Mouse (Mus musculus): ENCODE measurements around the gene Fev. TPM values are rescaled to one million over a fixed set of nuclear protein-coding genes. Genes with fewer than 3 reads are reported as not detected.

Fev gene
- polyA plus RNA-seq, 1 experiment from 2014 or later: 0.24 TPM

DNA sequence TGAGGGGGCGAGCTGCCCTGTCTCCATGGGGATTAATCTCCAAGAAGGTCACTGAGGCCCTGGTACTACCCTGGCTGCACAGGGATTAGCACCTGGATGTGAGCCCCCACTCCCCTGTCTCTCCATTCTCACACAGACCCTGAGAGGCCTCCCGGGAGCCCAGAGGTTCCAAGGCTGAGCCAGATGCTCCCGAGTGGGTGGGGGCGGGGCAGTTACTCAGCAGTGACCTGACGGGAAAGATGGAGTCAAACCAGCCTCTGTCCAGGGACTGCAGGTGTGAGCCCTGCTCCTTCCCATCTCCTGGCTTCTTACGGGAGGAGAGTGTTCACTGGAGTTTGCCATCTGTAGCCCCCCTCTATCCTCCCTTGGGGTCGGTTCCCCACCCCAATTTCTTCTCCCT, 12.8 kb upstream of the Fev start:
- Histone ChIP-seq H3K9me3 (ENCODE audit: low read length) (no peaks in the 10 kb centered on the region), H3K36me3 (ENCODE audit: insufficient read depth, low read length) (no peaks in the 10 kb centered on the region), H3K4me2 (replicated peaks; ENCODE audit: low read depth, low read length) (no peak overlapping the region), H3K27ac (ENCODE audit: low read length) (no peak overlapping the region), H3K4me3 (ENCODE audit: low read length) (no peak overlapping the region), H3K4me1 (ENCODE audit: insufficient read depth, low read length) (peaks cover 9% of the 10 kb centered on the region), H3K27me3 (ENCODE audit: insufficient read depth, low read length) (peaks cover 96% of the 10 kb centered on the region), H3K9ac (replicated peaks; ENCODE audit: low read length) (no peak overlapping the region)
- WGBS: under 1% methylated on average over 7 of the region's 7 CpGs
- ATAC-seq (ENCODE audit: low FRiP score, low TSS enrichment): no peak

DNA sequence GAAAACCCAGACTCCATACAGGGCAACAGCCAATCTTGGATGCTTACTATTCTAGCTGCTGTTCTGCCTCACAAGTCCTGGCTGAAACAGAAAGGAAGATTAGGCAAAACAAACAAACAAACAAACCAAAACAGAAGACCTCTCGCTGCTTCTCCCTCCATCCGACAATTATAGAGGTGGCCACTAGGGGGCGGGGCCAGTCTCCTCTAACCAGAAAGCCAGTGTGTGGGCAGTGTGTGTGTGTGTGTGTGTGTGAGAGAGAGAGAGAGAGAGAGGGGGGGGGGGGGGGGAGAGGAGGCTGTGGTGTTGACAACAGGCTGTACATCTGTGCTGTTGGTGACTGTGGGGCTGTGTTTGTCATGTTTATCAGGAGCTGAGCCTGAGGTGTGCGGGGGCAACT, 9.7 kb upstream of the Fev start:
- ATAC-seq (ENCODE audit: low FRiP score, low TSS enrichment): no peak
- peaks cover 96% of the 10 kb centered on the region for H3K27me3 ChIP-seq (ENCODE audit: insufficient read depth, low read length)

DNA sequence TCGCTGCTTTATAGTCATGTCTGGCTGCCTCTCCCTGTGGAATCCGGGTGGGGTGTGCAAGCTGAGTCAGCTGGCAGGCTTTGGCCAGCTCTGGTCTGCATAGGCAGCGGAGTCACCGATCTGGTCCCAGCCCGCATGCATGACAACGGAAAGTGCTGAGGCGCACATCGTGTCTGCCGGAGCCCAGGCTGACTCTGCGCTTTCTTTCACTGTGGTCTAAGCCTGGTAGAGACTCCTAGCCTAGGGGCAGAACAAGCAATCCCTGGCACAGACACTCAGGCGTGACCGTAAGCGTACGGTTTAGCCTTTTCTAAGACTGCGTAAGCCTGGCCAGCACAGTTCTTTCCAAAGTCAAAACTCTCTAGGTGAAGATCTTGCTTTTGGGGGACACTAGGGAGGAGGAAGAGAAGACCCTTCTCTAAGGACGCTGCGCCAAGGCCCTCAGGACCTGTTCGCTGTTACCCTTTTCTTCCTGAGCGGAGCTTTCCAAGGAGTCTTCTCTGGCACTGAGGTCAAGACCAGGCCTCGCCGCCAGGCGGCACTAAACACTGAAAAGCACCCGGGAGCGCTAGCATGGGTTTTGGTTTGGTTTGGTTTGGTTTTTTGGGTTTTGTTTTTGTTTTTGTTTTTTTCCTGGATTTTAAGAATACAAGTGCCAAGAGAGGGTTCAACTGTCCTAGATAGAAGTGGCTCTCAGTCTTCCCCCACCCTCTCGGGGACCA, 8.1 kb upstream of the Fev start, which contains the start of gene Cryba2:
Cryba2 (minus strand) TSS at position 10 of the 722 bp plus-strand sequence.
- Histone ChIP-seq H3K27me3 (ENCODE audit: insufficient read depth, low read length) (peaks cover 90% of the 10 kb centered on the region), H3K9ac (replicated peaks; ENCODE audit: low read length) (no peak within 1 kb of the TSS), H3K4me2 (replicated peaks; ENCODE audit: low read depth, low read length) (no peak within 1 kb of the TSS; the same call in 1 of the 2 replicates), H3K4me3 (ENCODE audit: low read length) (no peak within 1 kb of the TSS; the same call in 1 of the 2 replicates), H3K4me1 (ENCODE audit: insufficient read depth, low read length) (peaks cover 5% of the 10 kb centered on the region; the same call in 1 of the 2 replicates), H3K27ac (ENCODE audit: low read length) (no peak within 1 kb of the TSS), H3K36me3 (ENCODE audit: insufficient read depth, low read length) (no peaks in the 10 kb centered on the region), H3K9me3 (ENCODE audit: low read length) (no peaks in the 10 kb centered on the region)
- WGBS: 3% methylated on average over 25 of the region's 25 CpGs
- no peak for ATAC-seq (ENCODE audit: low FRiP score, low TSS enrichment)

More for the DNA sequence above, 9.7 kb upstream of the Fev start:
- Histone ChIP-seq H3K9me3 (ENCODE audit: low read length) (no peaks in the 10 kb centered on the region), H3K4me2 (replicated peaks; ENCODE audit: low read depth, low read length) (no peak overlapping the region), H3K36me3 (ENCODE audit: insufficient read depth, low read length) (no peaks in the 10 kb centered on the region), H3K27ac (ENCODE audit: low read length) (no peak overlapping the region), H3K9ac (replicated peaks; ENCODE audit: low read length) (no peak overlapping the region), H3K4me3 (ENCODE audit: low read length) (no peak overlapping the region), H3K4me1 (ENCODE audit: insufficient read depth, low read length) (peaks cover 5% of the 10 kb centered on the region; the same call in 1 of the 2 replicates)
- 17% methylated on average over 4 of the region's 4 CpGs for WGBS

- no peak overlapping the region; the same call in 1 of the 2 replicates for H3K4me3 ChIP-seq (ENCODE audit: low read length)
- H3K27ac ChIP-seq (ENCODE audit: low read length): no peak overlapping the region
- H3K27me3 ChIP-seq (ENCODE audit: insufficient read depth, low read length): peaks cover 88% of the 10 kb centered on the region
- H3K9ac ChIP-seq (replicated peaks; ENCODE audit: low read length): no peak overlapping the region
- 1% methylated on average over 39 of the region's 39 CpGs for WGBS
- ATAC-seq (ENCODE audit: low FRiP score, low TSS enrichment): no peak
- no peaks in the 10 kb centered on the region for H3K9me3 ChIP-seq (ENCODE audit: low read length)
- no peak overlapping the region for H3K4me2 ChIP-seq (replicated peaks; ENCODE audit: low read depth, low read length)
- peaks cover 5% of the 10 kb centered on the region; the same call in 1 of the 2 replicates for H3K4me1 ChIP-seq (ENCODE audit: insufficient read depth, low read length)
- H3K36me3 ChIP-seq (ENCODE audit: insufficient read depth, low read length): no peaks in the 10 kb centered on the region
Measured at GRCm38 (mm10) chr1:74892351-74893133, 7.3 kb upstream of the Fev start.

GRCm38 (mm10) chr1:74891513-74891912, 6.3 kb upstream of the Fev start:
- no peak overlapping the region for H3K4me2 ChIP-seq (replicated peaks; ENCODE audit: low read depth, low read length)
- H3K36me3 ChIP-seq (ENCODE audit: insufficient read depth, low read length): no peaks in the 10 kb centered on the region
- ATAC-seq (ENCODE audit: low FRiP score, low TSS enrichment): no peak
- peaks cover 88% of the 10 kb centered on the region for H3K27me3 ChIP-seq (ENCODE audit: insufficient read depth, low read length)
- H3K9me3 ChIP-seq (ENCODE audit: low read length): no peaks in the 10 kb centered on the region
- no peak overlapping the region for H3K9ac ChIP-seq (replicated peaks; ENCODE audit: low read length)
- H3K4me3 ChIP-seq (ENCODE audit: low read length): no peak overlapping the region
- peaks cover 5% of the 10 kb centered on the region; the same call in 1 of the 2 replicates for H3K4me1 ChIP-seq (ENCODE audit: insufficient read depth, low read length)
- H3K27ac ChIP-seq (ENCODE audit: low read length): no peak overlapping the region
- 0% methylated on average over 2 of the region's 8 CpGs for WGBS

GRCm38 (mm10) chr1:74884196-74885141, 750 bp downstream of the Fev start:
- WGBS: under 1% methylated on average over 57 of the region's 57 CpGs
- Histone ChIP-seq H3K4me1 (ENCODE audit: insufficient read depth, low read length) (peaks cover 26% of the 10 kb centered on the region), H3K27ac (ENCODE audit: low read length) (no peak overlapping the region), H3K4me3 (ENCODE audit: low read length) (peak overlapping the region; percentile 38), H3K4me2 (replicated peaks; ENCODE audit: low read depth, low read length) (peak overlapping the region; percentile 57), H3K9ac (replicated peaks; ENCODE audit: low read length) (no peak overlapping the region), H3K9me3 (ENCODE audit: low read length) (no peaks in the 10 kb centered on the region), H3K27me3 (ENCODE audit: insufficient read depth, low read length) (peaks cover 88% of the 10 kb centered on the region), H3K36me3 (ENCODE audit: insufficient read depth, low read length) (no peaks in the 10 kb centered on the region)
- ATAC-seq (ENCODE audit: low FRiP score, low TSS enrichment): no peak

GRCm38 (mm10) chr1:74883441-74883840, 1.8 kb downstream of the Fev start:
- H3K27ac ChIP-seq (ENCODE audit: low read length): no peak overlapping the region
- no peak for ATAC-seq (ENCODE audit: low FRiP score, low TSS enrichment)
- peaks cover 93% of the 10 kb centered on the region for H3K27me3 ChIP-seq (ENCODE audit: insufficient read depth, low read length)
- H3K9me3 ChIP-seq (ENCODE audit: low read length): no peaks in the 10 kb centered on the region
- no peak overlapping the region for H3K4me2 ChIP-seq (replicated peaks; ENCODE audit: low read depth, low read length)
- peaks cover 26% of the 10 kb centered on the region for H3K4me1 ChIP-seq (ENCODE audit: insufficient read depth, low read length)
- H3K9ac ChIP-seq (replicated peaks; ENCODE audit: low read length): no peak overlapping the region
- no peaks in the 10 kb centered on the region for H3K36me3 ChIP-seq (ENCODE audit: insufficient read depth, low read length)
- WGBS: 7% methylated on average over 5 of the region's 5 CpGs
- H3K4me3 ChIP-seq (ENCODE audit: low read length): no peak overlapping the region

GRCm38 (mm10) chr1:74882828-74883227, 2.4 kb downstream of the Fev start:
- no peaks in the 10 kb centered on the region for H3K9me3 ChIP-seq (ENCODE audit: low read length)
- no peak overlapping the region for H3K27ac ChIP-seq (ENCODE audit: low read length)
- H3K4me2 ChIP-seq (replicated peaks; ENCODE audit: low read depth, low read length): peak overlapping the region; percentile 54
- H3K4me3 ChIP-seq (ENCODE audit: low read length): peak overlapping the region; percentile 38; the same call in 1 of the 2 replicates
- H3K4me1 ChIP-seq (ENCODE audit: insufficient read depth, low read length): peaks cover 26% of the 10 kb centered on the region
- 8% methylated on average over 8 of the region's 8 CpGs for WGBS
- H3K36me3 ChIP-seq (ENCODE audit: insufficient read depth, low read length): no peaks in the 10 kb centered on the region
- H3K27me3 ChIP-seq (ENCODE audit: insufficient read depth, low read length): peaks cover 92% of the 10 kb centered on the region
- H3K9ac ChIP-seq (replicated peaks; ENCODE audit: low read length): no peak overlapping the region
- ATAC-seq (ENCODE audit: low FRiP score, low TSS enrichment): no peak

GRCm38 (mm10) chr1:74882055-74882734, 3.0 kb downstream of the Fev start:
- H3K4me2 ChIP-seq (replicated peaks; ENCODE audit: low read depth, low read length): peak overlapping the region; percentile 54
- under 1% methylated on average over 69 of the region's 74 CpGs for WGBS
- H3K27ac ChIP-seq (ENCODE audit: low read length): no peak overlapping the region
- H3K9me3 ChIP-seq (ENCODE audit: low read length): no peaks in the 10 kb centered on the region
- peaks cover 26% of the 10 kb centered on the region for H3K4me1 ChIP-seq (ENCODE audit: insufficient read depth, low read length)
- peak overlapping the region; percentile 38 for H3K4me3 ChIP-seq (ENCODE audit: low read length)
- H3K9ac ChIP-seq (replicated peaks; ENCODE audit: low read length): no peak overlapping the region
- no peaks in the 10 kb centered on the region for H3K36me3 ChIP-seq (ENCODE audit: insufficient read depth, low read length)
- ATAC-seq (ENCODE audit: low FRiP score, low TSS enrichment): no peak
- H3K27me3 ChIP-seq (ENCODE audit: insufficient read depth, low read length): peaks cover 87% of the 10 kb centered on the region

Data from kidney, embryonic 16.5 days (tissue).